Mouse (Mus musculus) small intestine, adult 2 months (tissue): ENCODE results near the gene Tjp2. TPM values are rescaled to one million over a fixed set of nuclear protein-coding genes. Genes with fewer than 3 reads are reported as not detected.

ENCODE experiments used
- H3K27ac ChIP-seq: fragments of 200-500 bp; 2 replicates; pipeline ENCODE4 v1.5.1; 2012; ENCODE audit warnings: low read depth, low read length, control low read depth, inconsistent platforms; ENCODE audit not compliant: insufficient read depth
- H3K27me3 ChIP-seq: fragments of 200-500 bp; 2 replicates; pipeline ENCODE4 v1.6.1; 2012; ENCODE audit warnings: mild to moderate bottlenecking, moderate library complexity, low read length, inconsistent platforms; ENCODE audit not compliant: control insufficient read depth, insufficient read depth
- H3K36me3 ChIP-seq: fragments of 200-500 bp; 2 replicates; pipeline ENCODE4 v1.6.1; 2012; ENCODE audit warnings: mild to moderate bottlenecking, low read length, control low read depth, inconsistent platforms; ENCODE audit not compliant: control insufficient read depth, insufficient read depth
- H3K4me1 ChIP-seq: fragments of 200-500 bp; 2 replicates; pipeline ENCODE4 v1.6.1; 2012; ENCODE audit warnings: low read length, inconsistent platforms, mixed read lengths; ENCODE audit not compliant: control insufficient read depth, insufficient read depth, insufficient read length
- H3K4me3 ChIP-seq: fragments of 200-500 bp; 2 replicates; pipeline ENCODE4 v1.5.1; 2012; ENCODE audit warnings: low read depth, mild to moderate bottlenecking, control low read depth, inconsistent platforms, low read length, moderate library complexity
- CTCF ChIP-seq: fragments of 200-500 bp; IDR thresholded peaks from 2 replicates; pipeline ENCODE4 v1.5.1; 2012; ENCODE audit warnings: low read depth, mild to moderate bottlenecking, control low read depth, inconsistent platforms, low read length, moderate library complexity, mixed read lengths; ENCODE audit not compliant: insufficient replicate concordance, insufficient read length; ENCODE audit errors: extremely low read depth
- POLR2A ChIP-seq: fragments of 200-500 bp; IDR thresholded peaks from 2 replicates; pipeline ENCODE4 v1.6.1; 2012; ENCODE audit warnings: low read depth, mild to moderate bottlenecking, control low read depth, inconsistent platforms, low read length, moderate library complexity
- WGBS: fragments of 180-500 bp; shearing (Covaris S2); methylation state at CpG from one replicate; pipeline ENCODE4 v1.1.7; 2018; 5-methylcytosine and 5-hydroxymethylcytosine counted together
- polyA plus RNA-seq: library from polyadenylated mRNA; depleted of rRNA; stranded (reverse); fragments of >200 nt; gene quantifications from 2 replicates; pipeline ENCODE4 v1.2.3, GENCODE M21; 2012

The Tjp2 gene
- polyA plus RNA-seq, 1 experiment, result 74.0 TPM

- H3K36me3 ChIP-seq, result no peaks in the 10 kb centered on the region
- TF ChIP-seq POLR2A (no peak), CTCF (no peak)
- H3K4me1 ChIP-seq, result peaks cover 11% of the 10 kb centered on the region; the same call in 1 of the 2 replicates
- H3K27ac ChIP-seq, result no peak overlapping the region
- WGBS, result 67% methylated on average over 10 of the region's 10 CpGs
- no peak overlapping the region for H3K4me3 ChIP-seq
- no peaks in the 10 kb centered on the region for H3K27me3 ChIP-seq
Measured at GRCm38 (mm10) chr19:24168531-24168930, 56.3 kb downstream of the Tjp2 start.

DNA sequence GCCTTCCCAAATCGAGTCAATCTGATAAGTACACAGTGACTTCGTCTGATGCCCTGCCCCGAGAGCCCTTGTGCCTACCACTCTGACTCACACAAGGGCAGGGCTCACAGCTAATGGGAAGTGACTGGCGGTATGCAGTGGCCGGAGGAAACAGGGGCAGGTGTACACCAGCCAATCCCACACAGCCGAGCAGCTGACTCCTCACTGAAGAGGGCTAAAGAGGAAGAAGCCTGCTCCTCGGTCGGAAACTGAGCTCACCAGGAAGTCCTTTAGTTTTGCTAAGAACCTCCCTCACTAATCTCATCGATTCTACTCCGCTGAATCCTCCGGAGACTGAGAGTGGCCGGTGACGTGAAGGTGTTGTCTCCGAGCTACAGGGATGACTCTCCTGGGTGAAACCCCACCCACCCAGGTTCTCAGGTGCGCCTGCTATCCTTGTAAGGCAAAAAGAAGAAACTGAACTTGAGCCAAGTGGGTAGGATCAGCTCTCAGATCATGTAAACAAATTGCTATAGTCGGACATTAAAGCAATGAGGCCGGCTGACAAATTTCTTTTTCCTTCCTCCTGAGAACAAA is 58.2 kb downstream of the Tjp2 start:
- H3K36me3 ChIP-seq, result no peaks in the 10 kb centered on the region
- H3K4me1 ChIP-seq, result peaks cover 10% of the 10 kb centered on the region; the same call in 1 of the 2 replicates
- no peak for TF ChIP-seq CTCF
- TF ChIP-seq POLR2A, result 0 out of 2 replicates have a peak, but pooled peaks have one; percentile 13
- H3K27me3 ChIP-seq, result no peaks in the 10 kb centered on the region
- peak overlapping the region; percentile 69 for H3K27ac ChIP-seq
- WGBS, result 5% methylated on average over 17 of the region's 17 CpGs
- H3K4me3 ChIP-seq, result peak overlapping the region; percentile 46

GRCm38 (mm10) chr19:24163974-24164373 is 60.9 kb downstream of the Tjp2 start:
- Histone ChIP-seq H3K4me1 (peaks cover 10% of the 10 kb centered on the region; the same call in 1 of the 2 replicates), H3K36me3 (0 out of 2 replicates have a peak, but pooled peaks cover under 1% of the 10 kb centered on the region), H3K27me3 (no peaks in the 10 kb centered on the region), H3K4me3 (no peak overlapping the region), H3K27ac (no peak overlapping the region)
- TF ChIP-seq POLR2A, result no peak
- no peak for TF ChIP-seq CTCF
- WGBS, result 21% methylated on average over 4 of the region's 4 CpGs

- H3K36me3 ChIP-seq, result 0 out of 2 replicates have a peak, but pooled peaks cover 2% of the 10 kb centered on the region
- H3K27ac ChIP-seq, result no peak overlapping the region
- H3K4me1 ChIP-seq, result peaks cover 6% of the 10 kb centered on the region
- no peaks in the 10 kb centered on the region for H3K27me3 ChIP-seq
- 76% methylated on average over 8 of the region's 8 CpGs for WGBS
- no peak for TF ChIP-seq POLR2A
- no peak overlapping the region for H3K4me3 ChIP-seq
Measured at GRCm38 (mm10) chr19:24160460-24160859, 64.4 kb downstream of the Tjp2 start.

DNA sequence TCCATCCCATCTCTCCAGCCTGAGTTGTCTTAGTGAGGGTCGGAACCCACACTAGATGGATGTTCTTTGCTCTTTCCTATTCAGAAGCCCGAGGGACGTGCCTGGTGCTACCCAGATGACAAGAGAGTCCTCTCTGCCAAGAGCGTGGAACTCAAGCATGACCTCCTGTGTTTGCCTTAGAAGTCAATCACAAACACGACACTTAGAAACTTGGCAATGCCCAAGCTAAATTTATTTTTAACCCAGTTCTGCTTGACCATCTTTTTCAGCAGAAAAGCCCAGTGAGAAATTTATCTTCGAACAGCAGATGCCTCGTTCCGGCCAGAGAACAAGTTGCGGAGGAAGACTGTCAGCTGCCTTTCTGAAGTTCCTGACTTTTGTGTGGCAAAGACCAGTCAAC is 65.1 kb downstream of the Tjp2 start:
- H3K4me1 ChIP-seq, result peaks cover 6% of the 10 kb centered on the region
- TF ChIP-seq POLR2A (no peak), CTCF (no peak)
- H3K27me3 ChIP-seq, result no peaks in the 10 kb centered on the region
- WGBS, result 70% methylated on average over 9 of the region's 9 CpGs
- no peak overlapping the region for H3K4me3 ChIP-seq
- H3K27ac ChIP-seq, result no peak overlapping the region
- 0 out of 2 replicates have a peak, but pooled peaks cover 2% of the 10 kb centered on the region for H3K36me3 ChIP-seq

GRCm38 (mm10) chr19:24159334-24159733 is 65.5 kb downstream of the Tjp2 start:
- Histone ChIP-seq H3K27me3 (no peaks in the 10 kb centered on the region), H3K36me3 (0 out of 2 replicates have a peak, but pooled peaks cover 2% of the 10 kb centered on the region), H3K4me1 (peaks cover 6% of the 10 kb centered on the region), H3K27ac (no peak overlapping the region), H3K4me3 (no peak overlapping the region)
- TF ChIP-seq POLR2A, result no peak
- no peak for TF ChIP-seq CTCF
- 65% methylated on average over 9 of the region's 9 CpGs for WGBS

DNA sequence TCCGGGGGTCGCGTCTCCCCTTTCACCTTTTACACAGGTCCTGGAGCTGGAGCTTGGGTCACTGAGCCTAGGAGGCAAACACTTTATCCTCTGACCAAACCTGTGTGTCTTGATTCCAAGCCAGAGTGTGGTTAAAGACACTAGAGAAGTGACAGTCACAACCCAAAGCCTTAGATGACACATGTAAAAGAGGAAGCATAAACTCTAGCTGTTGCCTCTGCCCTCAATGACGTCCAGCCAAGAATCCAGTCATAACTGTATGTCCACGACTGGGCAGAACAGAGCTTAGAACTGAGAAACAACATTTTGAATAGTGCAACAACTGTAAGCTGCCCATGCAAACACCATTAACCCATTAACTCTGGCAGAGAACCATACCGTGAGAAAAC is 68.8 kb downstream of the Tjp2 start:
- no peak overlapping the region; the same call in 1 of the 2 replicates for H3K27ac ChIP-seq
- peaks cover 3% of the 10 kb centered on the region; the same call in 1 of the 2 replicates for H3K36me3 ChIP-seq
- H3K4me1 ChIP-seq, result peaks cover 5% of the 10 kb centered on the region
- H3K4me3 ChIP-seq, result no peak overlapping the region
- WGBS, result 29% methylated on average over 6 of the region's 6 CpGs
- no peaks in the 10 kb centered on the region for H3K27me3 ChIP-seq
- TF ChIP-seq CTCF (no peak), POLR2A (no peak)
